Comparison of ENCODE assay signal across 8 mouse cellular contexts in genomic region chr10:80665459-80665858, GRCm38 (mm10). TPM values are rescaled to one million over a fixed set of nuclear protein-coding genes. Genes with fewer than 3 reads are reported as not detected.
A peak's percentile ranks its signal among the peaks of the same experiment; 100 is the strongest.
DNase-seq lines count a peak whose midpoint lies in the region; ATAC-seq and TF ChIP-seq lines count a peak whose summit lies in the region.

No protein-coding gene starts in this region.

- H3K9ac ChIP-seq in hindbrain, embryonic 16.5 days (ENCODE audit: low read depth, low read length) = peak overlapping the region; percentile 16; the same call in 1 of the 2 replicates
- H3K9ac ChIP-seq in hindbrain, embryonic 12.5 days = no peak overlapping the region
- H3K9ac ChIP-seq in heart, postnatal 0 days (replicated peaks; ENCODE audit: low read depth, low read length) = peak overlapping the region; percentile 7
- peak overlapping the region; percentile 46 for H3K9ac ChIP-seq in liver, postnatal 0 days (replicated peaks)
- H3K9ac ChIP-seq in forebrain, embryonic 16.5 days (replicated peaks; ENCODE audit: low read depth, low read length) = no peak overlapping the region

- DNase-seq in heart, postnatal 0 days (ENCODE audit: low spot score) = no peak
- no peak for DNase-seq in liver, postnatal 0 days

- H3K9me3 ChIP-seq in hindbrain, embryonic 16.5 days (ENCODE audit: control insufficient read depth, low read length) = no peaks in the 10 kb centered on the region
- no peaks in the 10 kb centered on the region for H3K9me3 ChIP-seq in hindbrain, embryonic 12.5 days (replicated peaks)
- H3K9me3 ChIP-seq in heart, postnatal 0 days (replicated peaks; ENCODE audit: control insufficient read depth, low read length) = no peaks in the 10 kb centered on the region
- no peaks in the 10 kb centered on the region for H3K9me3 ChIP-seq in liver, postnatal 0 days (ENCODE audit: low read length)
- no peaks in the 10 kb centered on the region for H3K9me3 ChIP-seq in forebrain, embryonic 16.5 days (ENCODE audit: control insufficient read depth, low read length)

- peaks cover 38% of the 10 kb centered on the region for H3K36me3 ChIP-seq in hindbrain, embryonic 16.5 days (ENCODE audit: control insufficient read depth, insufficient read depth, low read length)
- peaks cover 51% of the 10 kb centered on the region for H3K36me3 ChIP-seq in hindbrain, embryonic 12.5 days
- peaks cover 43% of the 10 kb centered on the region for H3K36me3 ChIP-seq in heart, postnatal 0 days (replicated peaks; ENCODE audit: control insufficient read depth, insufficient read depth, low read length)
- H3K36me3 ChIP-seq in liver, postnatal 0 days (replicated peaks; ENCODE audit: insufficient read depth, low read length) = peaks cover 48% of the 10 kb centered on the region
- H3K36me3 ChIP-seq in forebrain, embryonic 16.5 days (ENCODE audit: control insufficient read depth, insufficient read depth) = peaks cover 34% of the 10 kb centered on the region

- no peaks in the 10 kb centered on the region; the same call in none of the 2 replicates for H3K4me1 ChIP-seq in hindbrain, embryonic 16.5 days (ENCODE audit: control insufficient read depth, insufficient read depth, low read depth, low read length)
- H3K4me1 ChIP-seq in hindbrain, embryonic 12.5 days = peaks cover 25% of the 10 kb centered on the region
- H3K4me1 ChIP-seq in cortical plate, adult 2 months (ENCODE audit: control insufficient read depth, insufficient read depth, low read length) = no peaks in the 10 kb centered on the region
- peaks cover 27% of the 10 kb centered on the region for H3K4me1 ChIP-seq in heart, postnatal 0 days (ENCODE audit: control insufficient read depth, insufficient read depth)
- H3K4me1 ChIP-seq in liver, postnatal 0 days (ENCODE audit: insufficient read depth) = peaks cover 35% of the 10 kb centered on the region
- H3K4me1 ChIP-seq in forebrain, embryonic 16.5 days (replicated peaks; ENCODE audit: control insufficient read depth, insufficient read depth, low read length) = 0 out of 2 replicates have a peak, but pooled peaks cover 4% of the 10 kb centered on the region

- H3K4me3 ChIP-seq in hindbrain, embryonic 16.5 days (ENCODE audit: low read length) = no peak overlapping the region
- no peak overlapping the region for H3K4me3 ChIP-seq in hindbrain, embryonic 12.5 days
- H3K4me3 ChIP-seq in cortical plate, adult 2 months (ENCODE audit: insufficient read depth, low read length) = no peak overlapping the region
- H3K4me3 ChIP-seq in heart, postnatal 0 days (ENCODE audit: low read depth, low read length) = no peak overlapping the region
- no peak overlapping the region for H3K4me3 ChIP-seq in liver, postnatal 0 days (ENCODE audit: low read depth, low read length)
- no peak overlapping the region for H3K4me3 ChIP-seq in forebrain, embryonic 16.5 days (replicated peaks; ENCODE audit: low read length)

- peak overlapping the region; percentile 45; the same call in 1 of the 2 replicates for H3K27ac ChIP-seq in hindbrain, embryonic 16.5 days (ENCODE audit: low read depth, low read length)
- no peak overlapping the region for H3K27ac ChIP-seq in hindbrain, embryonic 12.5 days
- peak overlapping the region; percentile 21; the same call in 1 of the 2 replicates for H3K27ac ChIP-seq in cortical plate, adult 2 months (ENCODE audit: insufficient read depth, low read length)
- peak overlapping the region; percentile 98 for H3K27ac ChIP-seq in heart, postnatal 0 days (ENCODE audit: low read depth)
- peak overlapping the region; percentile 93 for H3K27ac ChIP-seq in liver, postnatal 0 days (ENCODE audit: low read depth)
- no peak overlapping the region for H3K27ac ChIP-seq in forebrain, embryonic 16.5 days (ENCODE audit: low read length)

- 71% methylated on average over 4 of the region's 4 CpGs for WGBS in hindbrain, embryonic 16.5 days
- 64% methylated on average over 4 of the region's 4 CpGs for WGBS in hindbrain, embryonic 12.5 days
- WGBS in heart, postnatal 0 days = 38% methylated on average over 4 of the region's 4 CpGs
- 44% methylated on average over 4 of the region's 4 CpGs for WGBS in liver, postnatal 0 days (ENCODE audit: insufficient replicate concordance)
- 64% methylated on average over 4 of the region's 4 CpGs for WGBS in forebrain, embryonic 16.5 days

- TF ChIP-seq EP300 in heart, postnatal 0 days (IDR thresholded peaks at IDR 0.05; ENCODE audit: low read depth) = no peak
- TF ChIP-seq EP300 in liver, postnatal 0 days (IDR thresholded peaks at IDR 0.05; ENCODE audit: low read depth) = no peak

- no peak for ATAC-seq in hindbrain, embryonic 16.5 days
- no peak for ATAC-seq in hindbrain, embryonic 12.5 days (ENCODE audit: low FRiP score)
- no peak for ATAC-seq in heart, postnatal 0 days (ENCODE audit: insufficient read depth, low read depth)
- peak; percentile 26 for ATAC-seq in liver, postnatal 0 days
- no peak for ATAC-seq in erythroid progenitor cell, adult 5-6 weeks (replicated peaks; ENCODE audit: low FRiP score, poor library complexity, severe bottlenecking)
- ATAC-seq in forebrain, embryonic 16.5 days = no peak
- no peak for ATAC-seq in CD4-positive, CD25-positive, alpha-beta regulatory T cell, adult 4 months

- no peak for TF ChIP-seq POLR2A in cortical plate, adult 2 months (IDR thresholded peaks at IDR 0.05; ENCODE audit: extremely low read depth, insufficient read depth, low read length)

- H3K27me3 ChIP-seq in hindbrain, embryonic 16.5 days (replicated peaks; ENCODE audit: control insufficient read depth, insufficient read depth, low read length) = no peaks in the 10 kb centered on the region
- H3K27me3 ChIP-seq in hindbrain, embryonic 12.5 days = no peaks in the 10 kb centered on the region
- H3K27me3 ChIP-seq in heart, postnatal 0 days (ENCODE audit: control insufficient read depth, insufficient read depth, low read length) = no peaks in the 10 kb centered on the region
- no peaks in the 10 kb centered on the region for H3K27me3 ChIP-seq in liver, postnatal 0 days (ENCODE audit: insufficient read depth, low read length)
- H3K27me3 ChIP-seq in forebrain, embryonic 16.5 days (replicated peaks; ENCODE audit: control insufficient read depth, insufficient read depth, low read length) = no peaks in the 10 kb centered on the region

- H3K4me2 ChIP-seq in hindbrain, embryonic 16.5 days (ENCODE audit: low read length) = no peak overlapping the region
- no peak overlapping the region for H3K4me2 ChIP-seq in hindbrain, embryonic 12.5 days (replicated peaks)
- 0 out of 2 replicates have a peak overlapping the region, but pooled peaks have one; percentile 48 for H3K4me2 ChIP-seq in heart, postnatal 0 days (ENCODE audit: low read depth, low read length)
- H3K4me2 ChIP-seq in liver, postnatal 0 days (ENCODE audit: low read depth, low read length) = peak overlapping the region; percentile 60; the same call in 1 of the 2 replicates
- no peak overlapping the region for H3K4me2 ChIP-seq in forebrain, embryonic 16.5 days (ENCODE audit: low read length)

- no peak for TF ChIP-seq CTCF in cortical plate, adult 2 months (IDR thresholded peaks at IDR 0.05; ENCODE audit: extremely low read depth, insufficient read depth, low read length)
- TF ChIP-seq CTCF in heart, postnatal 0 days (IDR thresholded peaks at IDR 0.05; ENCODE audit: low read depth) = no peak
- no peak for TF ChIP-seq CTCF in liver, postnatal 0 days (IDR thresholded peaks at IDR 0.05; ENCODE audit: low read depth)

RNA-seq across cellular contexts. Expression of gene Btbd2, which starts 8.6 kb away (rescaled TPM):
- 21.2 and 83.2 TPM in 2 replicates for polyA plus RNA-seq in hindbrain, embryonic 16.5 days (2015; fragmentation: Nextera tagmentation; extraction: Ambion mirVana)
- polyA plus RNA-seq in hindbrain, embryonic 12.5 days (2016; fragmentation: Nextera tagmentation; extraction: Ambion mirVana) = 87.8 and 96.4 TPM in 2 replicates
- polyA plus RNA-seq in cortical plate, adult 2 months (2012; rRNA removed) = 98.8 and 102 TPM in 2 replicates
- 92.2 and 108 TPM in 2 replicates for total RNA-seq in heart, postnatal 0 days (2014; rRNA removed; ENCODE audit: low replicate concordance)
- polyA plus RNA-seq in heart, postnatal 0 days (2015; fragmentation: Nextera tagmentation; extraction: Ambion mirVana) = 36.7 and 40.6 TPM in 2 replicates
- polyA plus RNA-seq in liver, postnatal 0 days (2015; fragmentation: Nextera tagmentation; extraction: Ambion mirVana) = 10.7 and 11.5 TPM in 2 replicates
- 2.9 and 3.8 TPM in 2 replicates for total RNA-seq in erythroid progenitor cell, adult 5-6 weeks (2015; ENCODE audit: low replicate concordance)
- total RNA-seq in erythroid progenitor cell, adult 5-6 weeks (2017; ENCODE audit: low replicate concordance) = 9.2 and 25.3 TPM in 2 replicates
- polyA plus RNA-seq in forebrain, embryonic 16.5 days (2015; fragmentation: Nextera tagmentation; extraction: Ambion mirVana) = 75.2 and 79.7 TPM in 2 replicates
- 1 to 10 TPM; 7.2 to 7.3 TPM for polyA plus RNA-seq in CD4-positive, CD25-positive, alpha-beta regulatory T cell, adult 4 months (2017; shearing (Covaris generic))

RNA-seq across cellular contexts. Expression of gene Mknk2, which starts 12.5 kb away (rescaled TPM):
- polyA plus RNA-seq in hindbrain, embryonic 16.5 days (2015; fragmentation: Nextera tagmentation; extraction: Ambion mirVana) = 35.6 and 55.7 TPM in 2 replicates
- 88.1 and 90.3 TPM in 2 replicates for polyA plus RNA-seq in hindbrain, embryonic 12.5 days (2016; fragmentation: Nextera tagmentation; extraction: Ambion mirVana)
- polyA plus RNA-seq in cortical plate, adult 2 months (2012; rRNA removed) = 47.1 and 54.0 TPM in 2 replicates
- total RNA-seq in heart, postnatal 0 days (2014; rRNA removed; ENCODE audit: low replicate concordance) = 150 and 174 TPM in 2 replicates
- 76.9 and 78.3 TPM in 2 replicates for polyA plus RNA-seq in heart, postnatal 0 days (2015; fragmentation: Nextera tagmentation; extraction: Ambion mirVana)
- 45.8 and 46.1 TPM in 2 replicates for polyA plus RNA-seq in liver, postnatal 0 days (2015; fragmentation: Nextera tagmentation; extraction: Ambion mirVana)
- 78.2 and 83.0 TPM in 2 replicates for total RNA-seq in erythroid progenitor cell, adult 5-6 weeks (2015; ENCODE audit: low replicate concordance)
- 49.4 and 67.6 TPM in 2 replicates for total RNA-seq in erythroid progenitor cell, adult 5-6 weeks (2017; ENCODE audit: low replicate concordance)
- 57.1 and 61.2 TPM in 2 replicates for polyA plus RNA-seq in forebrain, embryonic 16.5 days (2015; fragmentation: Nextera tagmentation; extraction: Ambion mirVana)
- 10 to 100 TPM; 37.3 to 51.7 TPM for polyA plus RNA-seq in CD4-positive, CD25-positive, alpha-beta regulatory T cell, adult 4 months (2017; shearing (Covaris generic))

RNA-seq across cellular contexts. Expression of gene Mob3a, which starts 36.3 kb away (rescaled TPM):
- polyA plus RNA-seq in hindbrain, embryonic 16.5 days (2015; fragmentation: Nextera tagmentation; extraction: Ambion mirVana) = 56.9 and 59.5 TPM in 2 replicates
- polyA plus RNA-seq in hindbrain, embryonic 12.5 days (2016; fragmentation: Nextera tagmentation; extraction: Ambion mirVana) = 56.5 and 62.9 TPM in 2 replicates
- polyA plus RNA-seq in cortical plate, adult 2 months (2012; rRNA removed) = 7.9 and 9.4 TPM in 2 replicates
- 15.0 and 15.6 TPM in 2 replicates for total RNA-seq in heart, postnatal 0 days (2014; rRNA removed; ENCODE audit: low replicate concordance)
- 10.8 and 11.5 TPM in 2 replicates for polyA plus RNA-seq in heart, postnatal 0 days (2015; fragmentation: Nextera tagmentation; extraction: Ambion mirVana)
- 14.7 and 17.3 TPM in 2 replicates for polyA plus RNA-seq in liver, postnatal 0 days (2015; fragmentation: Nextera tagmentation; extraction: Ambion mirVana)
- 19.5 and 32.3 TPM in 2 replicates for total RNA-seq in erythroid progenitor cell, adult 5-6 weeks (2015; ENCODE audit: low replicate concordance)
- total RNA-seq in erythroid progenitor cell, adult 5-6 weeks (2017; ENCODE audit: low replicate concordance) = 9.0 and 25.7 TPM in 2 replicates
- polyA plus RNA-seq in forebrain, embryonic 16.5 days (2015; fragmentation: Nextera tagmentation; extraction: Ambion mirVana) = 56.9 and 59.4 TPM in 2 replicates
- polyA plus RNA-seq in CD4-positive, CD25-positive, alpha-beta regulatory T cell, adult 4 months (2017; shearing (Covaris generic)) = 100 to 1,000 TPM; 265 to 359 TPM

RNA-seq across cellular contexts. Expression of gene Izumo4, which starts 36.5 kb away (rescaled TPM):
- polyA plus RNA-seq in hindbrain, embryonic 16.5 days (2015; fragmentation: Nextera tagmentation; extraction: Ambion mirVana) = 43.7 and 50.4 TPM in 2 replicates
- polyA plus RNA-seq in hindbrain, embryonic 12.5 days (2016; fragmentation: Nextera tagmentation; extraction: Ambion mirVana) = 27.1 and 30.5 TPM in 2 replicates
- polyA plus RNA-seq in cortical plate, adult 2 months (2012; rRNA removed) = 111 and 118 TPM in 2 replicates
- 6.6 and 6.9 TPM in 2 replicates for total RNA-seq in heart, postnatal 0 days (2014; rRNA removed; ENCODE audit: low replicate concordance)
- polyA plus RNA-seq in heart, postnatal 0 days (2015; fragmentation: Nextera tagmentation; extraction: Ambion mirVana) = 3.6 and 7.3 TPM in 2 replicates
- polyA plus RNA-seq in liver, postnatal 0 days (2015; fragmentation: Nextera tagmentation; extraction: Ambion mirVana) = 7.9 and 10.4 TPM in 2 replicates
- 21.4 and 36.4 TPM in 2 replicates for total RNA-seq in erythroid progenitor cell, adult 5-6 weeks (2015; ENCODE audit: low replicate concordance)
- total RNA-seq in erythroid progenitor cell, adult 5-6 weeks (2017; ENCODE audit: low replicate concordance) = 3.3 and 3.8 TPM in 2 replicates
- polyA plus RNA-seq in forebrain, embryonic 16.5 days (2015; fragmentation: Nextera tagmentation; extraction: Ambion mirVana) = 32.5 and 44.1 TPM in 2 replicates
- polyA plus RNA-seq in CD4-positive, CD25-positive, alpha-beta regulatory T cell, adult 4 months (2017; shearing (Covaris generic)) = 100 to 1,000 TPM in 1 of 2 experiments, 10 to 100 TPM in 1; 89.2 to 116 TPM

RNA-seq across cellular contexts. Expression of gene Csnk1g2, which starts 42.8 kb away (rescaled TPM):
- 24.9 and 77.7 TPM in 2 replicates for polyA plus RNA-seq in hindbrain, embryonic 16.5 days (2015; fragmentation: Nextera tagmentation; extraction: Ambion mirVana)
- polyA plus RNA-seq in hindbrain, embryonic 12.5 days (2016; fragmentation: Nextera tagmentation; extraction: Ambion mirVana) = 190 and 192 TPM in 2 replicates
- 294 and 314 TPM in 2 replicates for polyA plus RNA-seq in cortical plate, adult 2 months (2012; rRNA removed)
- total RNA-seq in heart, postnatal 0 days (2014; rRNA removed; ENCODE audit: low replicate concordance) = 141 and 149 TPM in 2 replicates
- 69.1 and 75.6 TPM in 2 replicates for polyA plus RNA-seq in heart, postnatal 0 days (2015; fragmentation: Nextera tagmentation; extraction: Ambion mirVana)
- 41.4 and 45.8 TPM in 2 replicates for polyA plus RNA-seq in liver, postnatal 0 days (2015; fragmentation: Nextera tagmentation; extraction: Ambion mirVana)
- total RNA-seq in erythroid progenitor cell, adult 5-6 weeks (2015; ENCODE audit: low replicate concordance) = 31.4 and 58.0 TPM in 2 replicates
- total RNA-seq in erythroid progenitor cell, adult 5-6 weeks (2017; ENCODE audit: low replicate concordance) = 50.1 and 62.4 TPM in 2 replicates
- 91.3 and 96.9 TPM in 2 replicates for polyA plus RNA-seq in forebrain, embryonic 16.5 days (2015; fragmentation: Nextera tagmentation; extraction: Ambion mirVana)
- polyA plus RNA-seq in CD4-positive, CD25-positive, alpha-beta regulatory T cell, adult 4 months (2017; shearing (Covaris generic)) = 10 to 100 TPM in 1 of 2 experiments, 1 to 10 TPM in 1; 6.9 to 12.8 TPM

Comparison
In these comparisons a context has a peak if more than half of its experiments do, and no peak if none do; other contexts are left out.
1. H3K27ac ChIP-seq: peak in hindbrain, embryonic 16.5 days (single experiment), cortical plate, adult 2 months (single experiment), heart, postnatal 0 days (single experiment) and liver, postnatal 0 days (single experiment); none in hindbrain, embryonic 12.5 days (single experiment) and forebrain, embryonic 16.5 days (single experiment).
2. H3K9ac ChIP-seq: peak in hindbrain, embryonic 16.5 days (single experiment), heart, postnatal 0 days (single experiment) and liver, postnatal 0 days (single experiment); none in hindbrain, embryonic 12.5 days (single experiment) and forebrain, embryonic 16.5 days (single experiment).
3. H3K4me2 ChIP-seq: peak in heart, postnatal 0 days (single experiment) and liver, postnatal 0 days (single experiment); none in hindbrain, embryonic 16.5 days (single experiment), hindbrain, embryonic 12.5 days (single experiment) and forebrain, embryonic 16.5 days (single experiment).